Mouse (Mus musculus) E14TG2a.4 (cell line): ENCODE results near the gene Atxn7l1.

Source experiments
- H3K27me3 ChIP-seq: 2 replicates; pipeline ENCODE4 v1.6.1; 2014; ENCODE audit warnings: low read length, control low read depth; ENCODE audit not compliant: insufficient read depth
- H3K36me3 ChIP-seq: 2 replicates; pipeline ENCODE4 v1.6.1; 2014; ENCODE audit warnings: low read length, control low read depth; ENCODE audit not compliant: insufficient read depth
- H3K4me1 ChIP-seq: replicated peaks from 2 replicates; pipeline ENCODE4 v1.6.1; 2014; ENCODE audit warnings: low read depth, low read length, control low read depth
- H3K4me3 ChIP-seq: replicated peaks from 2 replicates; pipeline ENCODE4 v1.5.1; 2014; ENCODE audit warnings: mild to moderate bottlenecking, low read length
- H3K9me3 ChIP-seq: 2 replicates; pipeline ENCODE4 v1.6.1; 2014; ENCODE audit warnings: low read length, control low read depth
- CTCF ChIP-seq: conservative IDR thresholded peaks from 2 replicates; pipeline ENCODE4 v1.5.1; 2014; ENCODE audit warnings: low read length
- NANOG ChIP-seq: IDR thresholded peaks from 2 replicates; pipeline ENCODE4 v1.6.1; 2014; ENCODE audit warnings: borderline replicate concordance, low read length, mixed read lengths
- POU5F1 ChIP-seq: IDR thresholded peaks from 2 replicates; pipeline ENCODE4 v1.6.1; 2014; ENCODE audit warnings: low read length, borderline replicate concordance

The Atxn7l1 gene

DNA sequence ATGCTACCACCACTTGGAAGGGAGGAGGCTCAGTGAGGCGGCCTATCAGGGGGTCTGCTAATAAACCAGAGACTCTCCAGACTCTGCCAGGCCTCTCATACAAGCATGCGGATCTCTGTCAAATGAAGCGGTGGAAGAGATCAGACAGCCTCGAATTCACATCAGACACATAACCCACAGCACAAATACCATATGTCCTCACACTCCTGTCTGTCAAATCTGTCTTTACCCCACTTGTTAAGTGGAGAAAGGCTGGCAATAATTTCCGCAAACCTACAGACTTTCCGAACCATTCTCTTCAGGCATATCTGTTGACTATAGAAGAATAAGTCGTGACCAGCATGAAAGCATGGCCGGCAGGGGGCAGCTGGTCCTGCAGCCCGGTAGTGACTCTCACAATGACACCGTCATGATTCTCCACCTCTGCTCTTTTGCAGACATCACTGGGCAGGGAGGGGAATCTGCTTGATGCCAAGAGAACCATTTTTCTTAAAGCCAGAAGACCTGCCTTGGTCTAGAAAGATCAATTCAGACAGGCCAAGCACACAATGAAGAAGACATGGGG, 189.2 kb downstream of the Atxn7l1 start:
- H3K9me3 ChIP-seq = no peaks in the 10 kb centered on the region
- no peak overlapping the region for H3K4me3 ChIP-seq
- peaks cover 26% of the 10 kb centered on the region for H3K4me1 ChIP-seq
- TF ChIP-seq POU5F1 = no peak
- TF ChIP-seq CTCF = no peak
- TF ChIP-seq NANOG = no peak
- H3K27me3 ChIP-seq = peaks cover 25% of the 10 kb centered on the region
- H3K36me3 ChIP-seq = no peaks in the 10 kb centered on the region

DNA sequence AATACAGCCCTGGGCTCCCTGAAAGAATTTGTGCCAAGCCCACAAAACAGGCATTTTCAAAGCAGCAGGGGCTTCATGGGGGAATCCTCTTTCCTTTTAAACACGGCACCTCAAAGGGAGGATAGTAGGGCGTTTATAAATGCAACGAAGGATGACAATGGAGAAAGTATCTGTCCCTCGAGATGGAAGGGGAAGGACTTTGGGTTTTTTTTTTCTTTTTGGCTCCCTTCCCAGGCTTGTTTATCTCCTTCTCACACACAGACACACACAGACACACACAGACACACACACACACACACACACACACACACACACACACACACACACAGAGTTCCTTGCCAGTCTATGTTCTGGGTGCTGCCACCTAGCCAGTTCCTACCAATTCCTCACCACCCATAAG, 189.8 kb downstream of the Atxn7l1 start:
- H3K9me3 ChIP-seq = no peaks in the 10 kb centered on the region
- peaks cover 31% of the 10 kb centered on the region for H3K27me3 ChIP-seq
- H3K4me1 ChIP-seq = peaks cover 24% of the 10 kb centered on the region
- H3K36me3 ChIP-seq = no peaks in the 10 kb centered on the region
- no peak overlapping the region for H3K4me3 ChIP-seq
- TF ChIP-seq NANOG (no peak), POU5F1 (no peak), CTCF (no peak)

DNA sequence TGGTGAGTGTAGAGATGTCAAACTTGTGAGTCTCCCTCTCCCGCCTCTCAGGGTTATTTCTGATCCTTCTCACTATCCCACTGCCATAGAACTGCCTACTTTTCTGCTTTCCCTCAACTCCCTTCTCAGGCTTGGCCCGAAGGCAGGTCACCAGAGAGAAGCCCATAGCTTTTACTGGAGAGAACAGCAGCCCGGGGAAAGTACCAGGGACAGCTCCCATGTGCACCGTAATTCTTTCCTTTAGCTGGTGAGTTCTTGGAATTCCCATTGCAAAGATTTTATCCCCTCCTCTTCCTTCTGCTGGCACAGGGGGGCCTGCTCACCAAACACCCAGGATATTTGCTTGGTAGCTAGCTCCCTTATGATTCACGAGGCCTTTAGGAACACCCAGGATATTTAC, 190.7 kb downstream of the Atxn7l1 start:
- Histone ChIP-seq H3K9me3 (no peaks in the 10 kb centered on the region), H3K27me3 (peaks cover 38% of the 10 kb centered on the region), H3K4me3 (no peak overlapping the region), H3K36me3 (no peaks in the 10 kb centered on the region), H3K4me1 (peaks cover 16% of the 10 kb centered on the region)
- TF ChIP-seq CTCF = no peak
- TF ChIP-seq NANOG = no peak
- TF ChIP-seq POU5F1 = no peak

DNA sequence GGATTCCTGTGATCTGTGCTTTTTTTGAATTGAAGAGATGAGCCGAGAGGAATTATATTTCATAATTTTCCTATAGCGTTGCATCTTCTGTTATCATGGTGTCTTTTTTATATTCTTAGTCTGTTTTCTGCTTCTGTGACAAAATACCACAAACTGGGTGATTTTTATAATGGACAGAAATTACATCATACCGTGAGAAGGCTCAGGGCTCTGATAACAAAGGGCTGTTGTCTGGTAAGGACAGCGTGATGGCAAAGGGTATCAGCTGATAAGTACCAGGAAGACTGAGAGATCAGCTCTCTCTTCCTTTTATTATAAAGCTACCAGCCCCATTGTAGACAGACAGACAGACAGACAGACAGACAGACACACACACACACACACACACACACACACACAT, 192.3 kb downstream of the Atxn7l1 start:
- no peaks in the 10 kb centered on the region for H3K9me3 ChIP-seq
- TF ChIP-seq POU5F1 (no peak), NANOG (no peak), CTCF (no peak)
- H3K4me1 ChIP-seq = peaks cover 24% of the 10 kb centered on the region
- no peaks in the 10 kb centered on the region for H3K36me3 ChIP-seq
- H3K4me3 ChIP-seq = no peak overlapping the region
- peaks cover 45% of the 10 kb centered on the region for H3K27me3 ChIP-seq

DNA sequence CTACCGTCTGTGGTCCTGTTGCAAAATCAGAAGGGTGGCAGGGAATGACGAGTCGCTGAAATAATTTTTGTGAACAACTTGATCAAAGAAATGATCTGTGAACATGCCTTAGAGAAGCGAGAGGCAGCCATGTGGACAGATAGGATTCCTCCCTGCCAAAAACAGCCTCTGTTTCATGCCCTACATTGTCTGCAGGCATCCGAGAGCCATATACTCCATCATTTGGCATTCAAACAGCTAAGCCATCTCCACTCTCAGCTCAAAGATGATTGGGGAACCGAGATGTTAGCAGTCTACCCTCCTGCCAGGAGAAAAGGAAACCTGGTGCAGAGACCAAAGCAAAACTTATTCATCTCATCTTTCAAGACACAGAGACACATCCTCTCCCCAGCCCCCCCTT, 193.2 kb downstream of the Atxn7l1 start:
- no peaks in the 10 kb centered on the region for H3K9me3 ChIP-seq
- H3K4me3 ChIP-seq = no peak overlapping the region
- H3K36me3 ChIP-seq = no peaks in the 10 kb centered on the region
- no peak for TF ChIP-seq CTCF
- TF ChIP-seq POU5F1 = no peak
- TF ChIP-seq NANOG = no peak
- peaks cover 33% of the 10 kb centered on the region for H3K4me1 ChIP-seq
- peaks cover 41% of the 10 kb centered on the region for H3K27me3 ChIP-seq

DNA sequence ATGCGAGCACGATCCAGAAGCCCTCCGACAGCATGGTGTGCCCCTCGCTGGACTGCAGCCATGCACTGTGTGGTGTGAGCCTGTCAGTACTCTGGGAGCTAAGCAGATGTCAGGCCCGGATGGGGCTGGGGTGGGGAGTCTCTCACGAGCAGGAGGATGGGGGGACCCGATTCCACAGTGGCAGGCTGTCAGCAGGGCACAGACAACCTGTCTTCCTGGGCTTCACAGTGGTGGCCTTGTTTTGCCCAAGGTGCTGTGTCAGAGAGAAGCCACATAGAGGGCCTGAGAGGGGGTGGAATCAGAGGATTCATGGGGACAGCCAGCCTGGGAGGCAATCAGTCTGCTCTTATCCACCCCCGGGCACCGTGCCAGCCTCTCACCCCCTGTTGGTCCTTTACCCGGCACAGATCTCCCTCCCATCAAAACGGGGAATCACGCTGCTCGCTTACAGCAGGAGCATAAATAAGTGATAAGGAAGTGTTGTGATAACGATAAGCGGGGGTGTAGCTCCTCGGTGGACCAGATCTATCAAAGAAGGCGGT, 193.9 kb downstream of the Atxn7l1 start:
- H3K4me1 ChIP-seq = peaks cover 40% of the 10 kb centered on the region
- TF ChIP-seq CTCF = no peak
- TF ChIP-seq NANOG = no peak
- TF ChIP-seq POU5F1 = no peak
- H3K9me3 ChIP-seq = no peaks in the 10 kb centered on the region
- H3K27me3 ChIP-seq = peaks cover 44% of the 10 kb centered on the region
- H3K36me3 ChIP-seq = no peaks in the 10 kb centered on the region
- H3K4me3 ChIP-seq = no peak overlapping the region

DNA sequence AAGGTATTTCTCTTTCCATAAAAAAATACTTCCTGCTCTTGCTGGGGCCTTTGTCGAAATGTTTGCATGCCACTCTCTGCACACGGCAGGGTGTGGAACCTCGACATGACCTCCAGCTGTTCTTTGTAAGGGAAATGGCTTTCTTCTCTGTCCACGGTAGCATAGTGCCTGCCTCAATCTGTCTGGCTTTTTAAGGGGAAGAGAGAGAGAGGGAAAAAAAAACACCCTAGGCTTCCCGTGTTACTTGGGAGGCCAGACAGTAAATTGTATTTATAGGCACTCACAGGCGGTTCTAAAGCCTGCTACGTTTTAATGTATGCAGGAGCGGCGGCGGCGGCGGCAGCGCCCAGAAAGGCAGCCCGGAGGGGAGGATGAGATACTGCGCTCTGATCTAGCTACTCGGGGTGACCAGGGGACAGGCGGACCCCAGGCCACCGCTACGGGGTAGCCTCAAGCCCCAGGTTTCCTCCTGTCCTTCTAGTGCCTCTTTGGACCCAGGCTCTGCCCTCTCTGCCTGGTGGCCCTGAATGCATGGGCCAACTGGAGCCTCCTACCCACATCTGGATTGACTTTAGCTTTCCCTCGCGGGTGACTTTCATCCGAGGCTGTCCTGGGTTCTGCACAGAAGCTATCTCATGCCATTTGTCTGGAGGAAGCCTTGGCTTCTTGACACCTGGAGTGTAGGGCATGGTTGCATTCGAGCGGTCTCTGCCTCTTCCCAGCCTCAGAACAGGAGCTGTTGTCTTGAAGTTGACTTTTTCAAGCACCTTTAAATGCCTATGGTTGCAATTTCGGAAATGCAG, 197.7 kb downstream of the Atxn7l1 start:
- TF ChIP-seq CTCF (no peak), POU5F1 (no peak), NANOG (no peak)
- Histone ChIP-seq H3K36me3 (0 out of 2 replicates have a peak, but pooled peaks cover 6% of the 10 kb centered on the region), H3K4me1 (peaks cover 48% of the 10 kb centered on the region), H3K4me3 (peak overlapping the region; percentile 73), H3K9me3 (peaks cover 8% of the 10 kb centered on the region), H3K27me3 (peaks cover 51% of the 10 kb centered on the region)

DNA sequence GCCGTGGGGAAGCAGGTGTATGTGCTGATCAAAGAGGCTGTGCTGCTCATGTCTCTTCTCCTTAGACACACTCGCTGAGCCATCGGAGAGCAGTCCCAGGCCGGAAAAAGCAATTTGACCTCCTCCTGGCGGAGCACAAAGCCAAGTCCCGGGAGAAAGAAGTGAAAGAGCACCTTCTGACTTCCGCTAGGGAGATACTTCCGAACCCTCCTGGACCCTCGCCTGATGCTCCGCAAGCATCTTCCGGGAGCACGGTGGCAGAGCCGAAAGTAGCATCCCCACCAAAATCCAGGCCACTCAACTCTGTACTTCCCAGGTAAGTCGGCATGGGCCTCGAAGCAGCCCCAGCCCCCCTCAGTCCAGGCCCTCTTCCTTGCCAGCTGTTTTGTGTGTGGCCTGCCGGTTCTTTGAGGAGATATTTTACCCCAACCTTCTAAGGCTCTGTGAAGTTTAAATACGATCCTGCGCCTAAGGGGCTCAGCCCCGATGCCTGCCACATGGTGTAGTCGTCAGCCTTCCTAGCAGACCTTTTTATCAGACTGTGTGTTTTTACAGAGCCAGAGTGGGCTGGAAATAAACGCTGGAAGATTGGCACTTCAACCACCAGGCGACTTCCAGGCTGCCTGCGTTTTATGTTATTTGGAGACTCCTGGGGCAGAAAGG, 198.4 kb downstream of the Atxn7l1 start:
- Histone ChIP-seq H3K4me3 (peak overlapping the region; percentile 73), H3K4me1 (peaks cover 41% of the 10 kb centered on the region), H3K27me3 (peaks cover 44% of the 10 kb centered on the region), H3K36me3 (peaks cover 10% of the 10 kb centered on the region; the same call in 1 of the 2 replicates), H3K9me3 (peaks cover 15% of the 10 kb centered on the region)
- TF ChIP-seq CTCF = no peak
- TF ChIP-seq NANOG = peak; percentile 11; the same call in 1 of the 2 replicates
